Mouse (Mus musculus) c-Kit-positive CD71-negative TER-119-negative erythroid progenitor cells, embryonic 14.5 days (primary cell): ENCODE data around the gene Rbl2.

Source experiments
- DNase-seq: peaks from one replicate; pipeline ENCODE4 v3.0.0-alpha.2; 2013; ENCODE audit warnings: low read depth

The Rbl2 gene

GRCm38 (mm10) chr8:91106271-91106670 lies 36.4 kb downstream of the Rbl2 start:
- no peak for DNase-seq

GRCm38 (mm10) chr8:91111868-91112477 lies 42.1 kb downstream of the Rbl2 start:
- no peak for DNase-seq

GRCm38 (mm10) chr8:91114428-91114827 lies 44.6 kb downstream of the Rbl2 start:
- DNase-seq, result no peak

- no peak for DNase-seq
Measured at GRCm38 (mm10) chr8:91114910-91115309, 45.1 kb downstream of the Rbl2 start.

- DNase-seq, result no peak
Measured at GRCm38 (mm10) chr8:91117537-91117936, 47.7 kb downstream of the Rbl2 start.

GRCm38 (mm10) chr8:91118131-91118530 lies 48.3 kb downstream of the Rbl2 start:
- peak; percentile 16 for DNase-seq

- DNase-seq, result no peak
Measured at GRCm38 (mm10) chr8:91124315-91124714, 54.5 kb downstream of the Rbl2 start.

- DNase-seq, result no peak
Measured at GRCm38 (mm10) chr8:91126786-91127185, 56.9 kb downstream of the Rbl2 start.

- DNase-seq, result no peak
Measured at GRCm38 (mm10) chr8:91132731-91133130, 62.9 kb downstream of the Rbl2 start.

- no peak for DNase-seq
Measured at GRCm38 (mm10) chr8:91133441-91134069, 63.7 kb downstream of the Rbl2 start.

GRCm38 (mm10) chr8:91134070-91134475 lies 64.2 kb downstream of the Rbl2 start:
- peak; percentile 96 for DNase-seq

GRCm38 (mm10) chr8:91134659-91135058 lies 64.8 kb downstream of the Rbl2 start:
- no peak for DNase-seq

- no peak for DNase-seq
Measured at GRCm38 (mm10) chr8:91135308-91136181, 65.7 kb downstream of the Rbl2 start.

- DNase-seq, result no peak
Measured at GRCm38 (mm10) chr8:91140828-91141227, 71.0 kb downstream of the Rbl2 start.

GRCm38 (mm10) chr8:91147715-91148114 lies 77.9 kb downstream of the Rbl2 start:
- peak; percentile 29 for DNase-seq

GRCm38 (mm10) chr8:91148643-91149178 lies 78.9 kb downstream of the Rbl2 start:
- no peak for DNase-seq

GRCm38 (mm10) chr8:91149298-91149697 lies 79.4 kb downstream of the Rbl2 start:
- DNase-seq, result no peak

- no peak for DNase-seq
Measured at GRCm38 (mm10) chr8:91151531-91151930, 81.7 kb downstream of the Rbl2 start.

GRCm38 (mm10) chr8:91153831-91154230 lies 84.0 kb downstream of the Rbl2 start:
- DNase-seq, result no peak

- no peak for DNase-seq
Measured at GRCm38 (mm10) chr8:91154564-91154963, 84.7 kb downstream of the Rbl2 start.

- DNase-seq, result no peak
Measured at GRCm38 (mm10) chr8:91158617-91159016, 88.8 kb downstream of the Rbl2 start.

- DNase-seq, result no peak
Measured at GRCm38 (mm10) chr8:91159959-91160800, 90.3 kb downstream of the Rbl2 start.
